Mouse (Mus musculus) adipocyte (in vitro differentiated cells): ENCODE data around the gene Selenom.

ENCODE experiments used
- DNase-seq: peaks from one replicate; pipeline ENCODE4 v3.0.0-alpha.2; 2016; ENCODE audit warnings: low spot score

Gene Selenom

DNA sequence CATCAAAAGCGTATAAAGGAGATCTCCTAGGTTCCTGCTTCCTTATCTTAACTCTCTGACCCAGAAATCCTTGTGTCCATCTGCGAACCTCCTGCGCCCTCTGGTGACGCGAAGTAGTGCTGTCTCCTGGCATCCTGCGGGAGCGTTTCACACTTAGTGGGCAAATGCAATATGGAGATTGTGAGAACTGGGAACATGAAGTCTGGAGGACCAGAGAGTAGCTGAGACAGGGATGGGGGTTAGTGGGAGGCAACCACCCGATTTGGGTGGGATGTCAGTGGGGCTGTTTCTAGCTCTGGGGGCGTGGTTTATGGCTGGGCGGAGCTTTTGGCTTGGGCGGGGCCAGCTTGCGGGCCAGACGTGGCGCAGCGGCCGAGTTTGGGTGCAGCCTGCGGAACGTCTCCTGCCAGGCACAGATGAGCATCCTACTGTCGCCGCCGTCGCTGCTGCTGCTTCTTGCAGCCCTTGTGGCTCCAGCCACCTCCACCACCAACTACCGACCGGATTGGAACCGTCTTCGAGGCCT lies at the start of gene Selenom:
Gene Selenom (plus strand): TSS at position 156 of the 526 bp plus-strand sequence.
- peak; percentile 90 for DNase-seq

GRCm38 (mm10) chr11:3471448-3471850 lies 43.0 kb upstream of the Selenom start:
- DNase-seq: no peak

GRCm38 (mm10) chr11:3472484-3472883 lies 42.0 kb upstream of the Selenom start:
- peak; percentile 88 for DNase-seq

DNA sequence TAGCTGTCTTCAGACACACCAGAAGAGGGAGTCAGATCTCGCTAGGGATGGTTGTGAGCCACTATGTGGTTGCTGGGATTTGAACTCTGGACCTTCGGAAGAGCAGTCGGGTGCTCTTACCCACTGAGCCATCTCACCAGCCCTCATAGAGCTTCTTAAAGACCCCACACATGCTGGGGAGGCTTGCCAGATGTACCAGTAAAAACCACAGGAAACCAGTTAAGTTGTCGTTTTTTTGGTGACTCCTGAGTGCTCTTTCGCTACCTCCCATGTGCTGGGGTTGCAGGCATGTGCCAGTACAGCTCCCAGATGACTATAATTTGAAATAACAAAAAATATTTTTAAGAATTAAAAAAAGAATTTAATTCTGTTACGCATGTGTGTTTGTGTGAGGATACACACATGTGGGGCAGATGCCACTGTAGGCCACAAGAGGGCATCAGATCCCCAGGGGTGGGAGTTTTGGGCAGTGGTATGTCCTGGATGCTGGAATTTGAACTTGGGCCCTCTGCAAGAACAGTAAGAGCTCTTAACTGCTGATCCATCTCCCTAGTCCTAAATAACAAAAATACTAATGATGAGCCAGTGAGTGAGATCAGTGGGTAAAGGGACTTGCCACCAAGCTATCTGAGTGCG lies 39.9 kb upstream of the Selenom start:
- peak; percentile 28 for DNase-seq

- no peak for DNase-seq
Measured at GRCm38 (mm10) chr11:3475489-3475888, 39.0 kb upstream of the Selenom start.

GRCm38 (mm10) chr11:3483980-3484642 lies 30.4 kb upstream of the Selenom start:
- DNase-seq: peak; percentile 72

DNA sequence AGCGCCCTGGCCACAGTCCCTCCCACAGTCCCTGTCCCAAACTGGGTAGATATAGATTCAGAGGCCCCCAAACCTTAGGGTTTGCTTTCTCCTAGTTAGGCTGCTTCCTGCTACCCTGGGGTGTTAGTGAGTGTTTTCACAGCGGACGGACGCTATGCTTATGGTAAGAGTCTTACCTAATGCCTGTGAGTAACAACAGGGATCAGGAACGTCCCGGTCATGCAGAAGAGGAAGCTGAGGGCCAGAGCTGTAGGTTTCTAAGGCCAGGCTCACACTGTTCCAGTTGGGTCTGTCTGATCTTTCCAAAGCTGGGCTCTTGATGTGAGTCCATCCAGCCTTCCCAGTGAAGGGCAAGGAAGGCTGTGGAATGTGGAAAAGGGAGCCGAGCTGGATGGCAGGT lies 28.1 kb upstream of the Selenom start:
- no peak for DNase-seq

- no peak for DNase-seq
Measured at GRCm38 (mm10) chr11:3487952-3488570, 26.4 kb upstream of the Selenom start, which contains the start of gene Pla2g3. Pla2g3 (plus strand) TSS chr11:3488284.

GRCm38 (mm10) chr11:3489036-3489435 lies 25.4 kb upstream of the Selenom start:
- no peak for DNase-seq

GRCm38 (mm10) chr11:3492748-3493147 lies 21.7 kb upstream of the Selenom start:
- DNase-seq: no peak

DNA sequence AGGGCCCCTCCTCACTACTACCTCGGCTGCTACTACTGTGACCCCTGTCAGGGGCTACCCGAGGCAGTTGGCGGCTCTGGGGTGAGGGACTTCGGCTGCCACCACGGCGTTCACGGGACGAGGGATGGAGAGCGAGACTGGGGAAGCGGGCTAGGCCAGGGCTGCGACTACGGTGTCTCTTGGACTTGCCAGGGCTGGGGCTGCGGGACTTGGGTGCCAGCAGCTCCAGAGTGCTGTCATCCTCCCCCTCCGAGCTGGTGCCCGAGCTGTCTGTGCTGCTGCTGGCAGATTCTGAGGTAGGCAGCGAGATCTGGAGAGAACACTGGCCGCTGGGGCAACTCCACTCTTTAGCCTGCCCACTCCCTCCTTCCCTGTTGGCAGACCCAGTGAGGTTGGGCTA lies 19.6 kb upstream of the Selenom start:
- DNase-seq: no peak

DNA sequence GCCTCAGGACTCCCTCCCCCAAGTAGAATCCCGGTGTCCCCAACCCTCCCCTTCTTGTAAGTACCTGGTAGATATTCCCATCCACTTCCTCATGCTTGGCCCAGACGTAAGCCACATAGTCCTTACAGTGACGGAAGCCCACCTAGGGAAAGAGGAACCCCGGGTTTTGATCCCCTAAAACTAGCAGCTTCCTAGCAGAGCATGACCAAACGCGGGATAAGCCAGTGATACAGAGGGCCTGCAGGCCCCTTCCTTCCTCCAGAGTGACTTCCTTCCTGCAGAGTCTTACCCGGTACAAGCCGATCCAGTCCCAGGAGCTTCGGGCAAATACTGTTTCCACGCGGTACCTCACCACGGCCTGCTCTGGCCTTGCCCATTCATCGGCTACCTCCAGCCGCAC lies 19.0 kb upstream of the Selenom start:
- DNase-seq: no peak

- no peak for DNase-seq
Measured at GRCm38 (mm10) chr11:3496756-3497155, 17.7 kb upstream of the Selenom start.

DNA sequence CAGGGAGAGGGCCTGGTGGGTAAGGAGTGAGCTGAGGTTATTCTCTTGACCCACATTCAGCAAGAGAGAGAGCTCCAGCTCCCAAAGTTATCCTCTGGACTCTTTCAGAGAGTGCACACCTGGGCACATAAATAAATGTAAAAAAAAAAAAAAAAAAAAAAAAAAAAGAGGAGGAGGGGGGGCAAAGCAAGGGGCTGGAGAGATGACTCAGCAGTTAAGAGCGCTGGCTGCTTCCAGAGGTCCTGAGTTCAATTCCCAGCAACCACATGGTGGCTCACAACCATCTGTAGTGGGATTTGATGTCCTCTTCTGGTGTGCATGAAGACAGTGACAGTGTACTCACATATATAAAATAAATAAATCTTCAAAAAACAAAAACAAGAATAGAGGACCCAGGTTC lies 17.2 kb upstream of the Selenom start:
- no peak for DNase-seq

- no peak for DNase-seq
Measured at GRCm38 (mm10) chr11:3502057-3502456, 12.4 kb upstream of the Selenom start.

GRCm38 (mm10) chr11:3502459-3503072 lies 11.9 kb upstream of the Selenom start:
- no peak for DNase-seq

GRCm38 (mm10) chr11:3503755-3504693 lies 10.5 kb upstream of the Selenom start:
- no peak for DNase-seq

GRCm38 (mm10) chr11:3508226-3508625 lies 6.3 kb upstream of the Selenom start:
- DNase-seq: no peak

- peak; percentile 42 for DNase-seq
Measured at GRCm38 (mm10) chr11:3509181-3510085, 5.1 kb upstream of the Selenom start.

DNA sequence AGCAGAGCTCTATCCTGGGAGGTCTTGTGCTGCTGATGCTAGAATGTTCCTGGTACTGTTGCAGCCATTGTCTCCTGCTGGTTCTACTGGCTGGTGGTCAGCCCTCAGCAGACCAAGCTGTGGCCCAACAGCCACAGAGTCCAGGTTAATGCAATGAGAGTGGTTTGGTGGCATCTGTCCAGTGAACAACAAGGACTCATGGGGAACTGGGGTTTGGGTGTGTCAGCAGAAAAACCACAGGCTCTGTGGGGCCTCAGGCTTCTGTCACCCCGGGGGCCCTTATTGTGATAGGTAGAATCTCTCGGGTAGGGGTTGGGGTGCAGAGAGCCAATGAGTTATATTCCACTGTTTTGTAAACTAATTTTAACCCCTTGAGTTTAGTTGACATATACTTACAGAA lies 4.2 kb upstream of the Selenom start:
- no peak for DNase-seq
